Mouse (Mus musculus) mature B cell (primary cell): ENCODE data around the gene Rpp25l.
"Not testable (repeated sequence)": the region's sequence is repeated elsewhere in the genome, so short reads cannot be mapped to it uniquely, and the experiment has no call there.

Source experiments
- in situ Hi-C: fragments of 300-500 bp; cut with MboI; formaldehyde crosslinking; loops from 2 replicates; pipeline ENCODE4 v1.14.3; 2019

The Rpp25l gene

DNA sequence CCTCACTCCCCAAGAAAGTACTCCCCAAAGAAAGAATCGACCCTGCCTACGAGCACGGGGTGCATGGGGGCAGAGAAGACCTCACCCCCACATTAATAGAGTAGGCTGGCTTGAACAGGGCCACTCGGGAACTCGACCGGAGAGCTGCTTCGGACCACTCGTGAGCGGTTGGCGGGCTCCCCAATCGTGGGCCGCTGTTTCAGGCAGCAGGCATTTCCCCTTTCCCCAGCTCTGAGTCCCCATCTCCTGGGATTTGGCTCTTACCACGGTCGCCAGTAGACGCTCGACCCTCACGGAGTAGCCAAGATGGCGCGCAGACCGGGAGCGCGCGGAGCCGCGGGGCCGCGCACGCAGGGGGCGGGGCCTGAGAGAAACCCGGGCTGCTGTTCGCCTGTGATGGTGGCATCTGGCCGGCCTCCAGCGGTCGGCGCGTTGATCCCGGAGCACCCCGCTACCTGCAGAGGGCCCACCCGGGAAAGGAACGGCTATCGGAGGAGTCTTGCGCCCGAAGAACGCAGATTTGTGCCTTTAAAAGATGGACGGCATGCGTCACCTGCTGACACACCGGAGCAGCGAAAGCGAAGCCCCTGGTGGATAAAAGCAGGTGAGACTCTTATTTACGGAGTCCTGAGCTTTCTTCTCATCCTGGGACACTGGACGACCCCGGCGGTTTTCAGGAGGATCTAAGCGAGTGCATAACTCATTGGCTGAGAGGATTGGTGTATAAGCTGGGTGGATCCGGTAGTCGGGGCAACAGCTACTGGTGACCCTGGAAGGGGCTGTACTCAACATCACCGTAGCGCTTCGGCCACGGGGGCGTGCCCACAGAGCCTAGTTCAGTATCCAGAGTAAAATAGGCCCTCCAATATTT lies at the start of gene Rpp25l:
Rpp25l (minus strand) TSS at position 338 of the 871 bp plus-strand sequence.
- in situ Hi-C loops: loop anchor here (25.0 kb wide), 1 partner anchor 151 kb away; the partner anchor contains the start of genes Dnaic1 and Fam219a

DNA sequence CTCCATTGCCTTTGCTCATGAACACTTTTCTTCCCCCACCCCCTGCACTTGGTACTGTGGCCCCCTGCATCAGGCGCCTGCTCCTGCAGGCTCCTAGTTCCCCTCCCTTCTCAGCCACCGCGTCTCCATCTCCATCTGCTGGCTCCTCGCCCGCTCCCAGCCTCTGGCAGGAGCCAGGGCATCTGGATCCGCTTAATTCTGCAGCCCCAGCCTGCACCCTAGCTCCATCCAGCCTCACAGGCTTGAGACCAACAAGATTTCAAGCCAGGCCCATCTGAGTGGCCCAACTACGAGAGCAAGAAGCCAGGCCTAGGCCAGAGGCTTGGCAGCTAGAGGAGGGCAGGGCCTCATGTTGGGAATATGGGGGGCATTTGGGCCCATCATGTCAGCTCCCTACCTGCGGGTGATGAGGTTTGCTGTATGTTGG lies 49.4 kb upstream of the Rpp25l start:
- in situ Hi-C loops: not testable (repeated sequence)

GRCm38 (mm10) chr4:41762099-41762687 lies 48.9 kb upstream of the Rpp25l start:
- in situ Hi-C loops: no loop called here

- in situ Hi-C loops: no loop called here
These were observed 48.3 kb upstream of the Rpp25l start for GRCm38 (mm10) chr4:41761680-41762079.

DNA sequence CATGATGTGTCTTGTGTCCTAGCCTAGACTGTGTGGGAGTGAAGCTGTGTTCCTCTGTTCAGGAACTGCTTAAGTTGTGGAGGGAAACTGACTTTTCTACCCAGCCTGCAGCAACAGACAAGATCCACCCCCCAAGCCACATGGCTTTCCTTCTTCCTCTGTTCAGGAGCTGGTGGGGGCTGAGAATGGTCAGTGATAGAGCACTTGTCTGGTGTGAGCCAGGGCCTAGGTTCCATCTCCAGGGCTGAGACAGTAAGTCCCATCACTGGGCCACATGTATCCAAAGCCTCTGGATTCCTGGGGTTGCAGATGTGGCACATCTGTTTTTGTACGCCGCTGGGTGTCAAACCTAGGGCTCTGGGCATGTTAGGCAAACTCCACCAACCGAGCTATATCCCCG lies 47.6 kb upstream of the Rpp25l start:
- in situ Hi-C loops: no loop called here

- in situ Hi-C loops: no loop called here
These were observed 47.0 kb upstream of the Rpp25l start for GRCm38 (mm10) chr4:41760288-41760721.

DNA sequence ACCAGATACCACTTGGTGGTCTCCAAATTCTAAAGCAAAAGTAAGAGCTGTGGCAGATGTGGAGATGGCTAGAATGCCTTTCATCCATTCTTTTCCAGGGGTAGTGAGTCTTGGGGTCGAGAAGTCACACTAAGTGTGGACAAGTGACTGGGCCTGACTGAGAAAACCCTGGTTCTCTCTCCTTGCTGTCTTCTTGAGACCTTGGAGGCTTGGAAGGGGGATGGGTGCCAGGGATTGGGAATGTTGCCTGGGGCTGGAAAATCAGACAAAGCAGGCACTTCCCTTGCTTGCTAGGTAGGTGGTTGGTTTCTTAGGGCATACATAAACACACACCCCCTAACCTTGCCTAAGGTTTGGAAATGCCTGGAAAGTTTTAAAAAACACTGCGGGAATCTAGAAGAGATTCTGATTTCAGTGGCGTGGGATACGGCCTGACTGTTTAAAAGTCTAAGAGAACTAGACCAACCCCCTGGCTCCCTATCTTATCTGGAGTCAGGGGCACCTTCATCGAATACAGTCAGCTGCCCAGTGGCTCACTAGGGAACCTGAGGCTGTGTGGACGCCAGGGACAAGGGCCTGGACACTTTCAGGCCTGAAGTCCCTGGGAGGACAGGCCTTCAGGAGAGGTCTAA lies 46.4 kb upstream of the Rpp25l start:
- in situ Hi-C loops: no loop called here

- in situ Hi-C loops: no loop called here
These were observed 45.9 kb upstream of the Rpp25l start for GRCm38 (mm10) chr4:41759206-41759605.

- in situ Hi-C loops: no loop called here
These were observed 45.4 kb upstream of the Rpp25l start for GRCm38 (mm10) chr4:41758701-41759100.

GRCm38 (mm10) chr4:41758021-41758420 lies 44.7 kb upstream of the Rpp25l start:
- in situ Hi-C loops: no loop called here

- in situ Hi-C loops: no loop called here
These were observed 44.0 kb upstream of the Rpp25l start for GRCm38 (mm10) chr4:41757321-41757720.

GRCm38 (mm10) chr4:41756440-41756839 lies 43.1 kb upstream of the Rpp25l start:
- in situ Hi-C loops: no loop called here

DNA sequence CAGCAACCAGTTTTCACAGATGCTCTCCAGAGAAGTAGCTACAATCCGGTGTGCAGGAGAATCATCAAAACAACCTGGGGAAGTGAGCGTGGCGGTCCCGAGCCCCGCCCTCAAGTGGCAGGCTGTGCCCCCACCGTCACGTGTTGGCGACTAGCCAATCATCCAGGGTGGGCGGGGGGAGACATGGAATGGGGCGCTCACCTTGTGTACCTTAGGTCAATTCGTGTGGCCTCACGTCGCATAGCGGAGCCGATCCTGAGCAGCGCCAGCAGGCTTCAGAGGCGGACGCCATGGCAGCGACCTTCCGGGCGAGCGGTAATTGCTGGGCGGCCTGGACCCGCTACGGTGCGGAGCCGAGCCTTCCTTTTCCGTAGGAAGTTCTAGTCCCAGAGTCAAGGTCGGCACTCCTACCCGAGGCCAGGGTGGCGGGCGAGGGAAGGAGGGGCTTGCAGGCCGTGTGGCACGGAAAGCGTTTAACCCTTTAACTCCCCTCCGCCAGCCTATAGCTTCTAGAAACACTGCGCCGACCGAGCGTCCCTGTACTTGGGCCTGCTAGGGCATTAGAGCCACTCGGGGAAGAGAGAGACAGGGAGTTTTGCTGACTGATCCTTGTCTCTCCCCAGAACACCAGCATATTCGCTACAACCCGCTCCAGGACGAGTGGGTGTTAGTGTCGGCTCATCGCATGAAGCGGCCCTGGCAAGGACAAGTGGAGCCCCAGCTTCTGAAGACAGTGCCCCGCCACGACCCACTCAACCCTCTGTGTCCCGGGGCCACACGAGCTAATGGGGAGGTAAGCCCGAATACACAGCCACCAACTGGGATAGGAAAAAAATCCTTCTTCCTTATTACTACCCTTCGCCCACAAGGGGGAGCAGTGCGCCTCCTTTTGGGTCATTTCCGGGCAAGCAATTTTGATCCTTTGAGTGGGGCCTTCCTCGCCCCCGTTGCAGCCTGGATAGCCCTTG lies 42.3 kb upstream of the Rpp25l start, which contains the start of gene Sigmar1:
Sigmar1 (minus strand) TSS at position 820 of the 968 bp plus-strand sequence.
- in situ Hi-C loops: no loop called here

DNA sequence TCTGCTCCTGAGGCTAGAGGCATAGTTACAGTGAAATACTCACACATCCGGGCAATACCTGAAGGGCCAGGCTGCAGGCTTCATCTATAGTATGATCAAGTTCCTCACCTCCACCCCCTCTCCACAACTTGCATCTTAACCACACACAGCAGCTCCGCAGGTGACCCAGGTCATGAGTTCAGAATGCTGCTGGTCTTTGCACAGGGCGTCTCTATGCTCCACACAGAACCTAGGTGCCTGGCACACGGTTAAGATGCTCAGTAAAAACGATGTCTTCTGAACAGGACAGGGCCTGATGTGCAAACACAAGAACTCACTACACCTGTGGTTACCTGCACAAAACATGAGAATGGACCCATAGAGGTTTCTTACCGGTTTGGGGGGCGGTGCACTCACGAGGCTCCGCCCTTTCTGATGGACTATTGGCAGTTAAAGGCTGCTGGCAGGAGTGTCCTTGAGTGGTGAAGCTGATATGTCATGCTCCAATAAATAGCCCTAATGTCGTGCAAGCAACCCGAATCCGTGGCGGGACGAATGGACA lies 41.5 kb upstream of the Rpp25l start, which contains the start of gene Galt:
Galt (plus strand) TSS at position 432 of the 541 bp plus-strand sequence.
- in situ Hi-C loops: no loop called here

DNA sequence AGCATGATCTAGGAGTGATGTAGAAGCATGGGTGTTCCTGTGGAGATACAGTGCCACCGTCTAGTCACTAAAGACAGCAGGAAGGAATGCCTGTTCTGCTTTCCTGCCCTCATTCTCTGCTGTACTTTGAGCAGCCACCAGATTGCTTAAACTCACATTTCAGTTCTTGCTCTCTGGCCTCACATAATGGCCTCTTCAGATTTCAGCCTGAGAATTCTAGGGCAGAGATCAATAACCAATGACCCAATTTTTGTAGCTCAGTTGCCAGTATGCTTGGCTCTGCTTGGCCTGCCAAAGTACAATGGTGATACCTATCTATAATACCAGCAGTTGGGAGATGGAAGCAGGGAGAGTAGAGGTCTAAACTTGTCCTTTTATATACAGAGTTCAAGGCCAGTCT lies 31.7 kb upstream of the Rpp25l start:
- in situ Hi-C loops: no loop called here

DNA sequence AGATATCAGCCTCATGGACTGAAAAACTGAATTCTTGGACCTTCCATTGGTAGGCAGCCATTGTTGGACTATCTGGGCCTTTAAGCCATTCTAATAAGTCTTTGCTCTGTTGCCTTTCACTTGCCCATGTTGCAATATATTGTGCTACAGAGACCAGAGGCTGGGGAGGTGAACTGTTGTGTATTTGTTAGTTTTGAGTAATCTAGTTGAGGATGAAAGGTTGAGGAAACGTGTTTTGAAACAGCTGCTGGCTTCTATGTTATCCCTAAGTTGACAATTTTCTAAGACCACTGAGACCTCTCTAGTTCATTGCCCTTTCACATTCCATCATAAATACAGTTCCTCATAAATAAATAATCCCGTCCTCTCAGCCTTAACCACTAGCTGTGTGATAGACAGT lies 30.8 kb upstream of the Rpp25l start:
- in situ Hi-C loops: no loop called here

DNA sequence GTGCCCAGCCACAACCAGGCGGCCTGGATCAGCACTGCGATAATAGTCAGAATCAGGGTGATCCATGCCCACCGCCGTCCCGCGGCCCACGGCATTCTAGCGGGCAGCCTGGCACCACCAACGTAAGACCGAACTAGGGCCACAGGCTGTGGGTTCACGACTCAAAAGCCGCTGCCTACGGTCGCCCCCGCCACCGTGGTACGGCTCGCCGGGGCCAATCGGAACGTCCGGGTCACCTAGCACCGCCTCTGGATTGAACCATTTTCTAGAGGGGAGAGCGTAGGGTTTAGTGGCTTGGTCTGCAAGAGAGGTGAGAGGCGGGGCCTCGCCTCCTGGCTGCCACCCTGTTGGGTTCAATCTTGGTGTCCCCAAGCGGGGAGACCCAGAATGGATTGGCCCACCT lies 27.8 kb upstream of the Rpp25l start:
- in situ Hi-C loops: no loop called here

DNA sequence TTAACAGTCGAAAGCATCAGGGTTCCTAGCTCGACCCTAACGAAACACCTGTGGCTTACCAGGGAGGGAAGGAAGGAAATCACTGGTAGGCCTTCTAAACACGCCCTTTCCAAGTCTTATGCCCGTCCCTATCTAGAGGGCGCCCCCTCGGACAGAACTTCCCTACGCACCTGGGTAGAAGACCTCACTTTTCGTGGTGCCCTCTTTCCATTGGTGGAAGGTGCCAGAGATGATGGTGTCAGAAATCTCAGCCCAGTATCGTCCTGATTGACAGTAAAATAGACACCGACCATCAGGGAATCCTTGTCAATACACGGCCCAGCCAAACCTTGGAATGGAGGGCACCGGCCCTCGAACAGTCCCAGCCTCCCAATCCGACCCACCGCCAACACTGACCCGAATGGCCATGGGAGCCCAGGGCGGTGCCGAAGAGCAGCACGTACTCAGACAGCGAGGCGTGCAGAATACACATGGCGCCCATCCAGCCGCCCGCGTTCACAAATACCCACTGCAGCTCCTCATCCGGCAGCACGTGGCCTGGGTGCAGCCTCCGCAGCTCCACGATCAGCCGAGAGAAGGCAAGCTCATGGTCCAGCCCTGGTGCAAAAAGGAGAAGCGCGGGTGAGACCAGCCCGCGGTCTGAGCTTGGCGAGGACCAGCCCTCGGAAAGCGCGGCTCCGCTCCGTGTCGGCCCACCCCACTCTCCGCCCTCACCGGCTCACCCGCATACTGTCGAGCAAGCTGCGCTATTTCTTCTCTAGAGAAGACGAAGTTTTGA lies 27.2 kb upstream of the Rpp25l start:
- in situ Hi-C loops: no loop called here

DNA sequence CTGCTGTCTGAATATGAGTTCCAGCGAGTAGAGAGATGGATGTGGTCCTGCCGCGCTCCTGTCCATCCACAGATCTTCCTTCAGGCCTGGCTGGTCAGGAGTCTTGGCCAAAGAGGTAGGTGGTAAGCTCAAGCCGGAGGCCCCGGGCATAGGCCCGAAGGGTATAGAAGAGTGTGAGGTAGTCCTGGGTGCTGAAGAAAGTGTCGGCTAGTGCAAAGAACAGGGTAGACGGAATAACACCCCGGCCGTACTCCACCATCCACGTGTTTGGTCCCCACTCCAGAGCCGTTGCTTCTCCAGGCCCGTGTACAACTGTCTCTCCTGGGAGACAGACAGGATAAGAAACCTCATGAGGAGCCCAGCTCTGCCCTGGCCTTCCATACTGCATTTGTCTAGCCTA lies 25.9 kb upstream of the Rpp25l start:
- in situ Hi-C loops: no loop called here

GRCm38 (mm10) chr4:41738256-41738603 lies 24.9 kb upstream of the Rpp25l start:
- in situ Hi-C loops: no loop called here
